Mouse (Mus musculus) liver, embryonic 14.5 days (tissue): ENCODE data around the gene Mtg2. TPM values are rescaled to one million over a fixed set of nuclear protein-coding genes. Genes with fewer than 3 reads are reported as not detected.

Experiments
- ATAC-seq: fragments of 200-750 bp; cut with Nextera tagmentation; 2 replicates; pipeline ENCODE4 v1.8.0; 2017; ENCODE audit warnings: moderate number of reproducible peaks, mild to moderate bottlenecking, moderate library complexity; ENCODE audit not compliant: insufficient read depth
- DNase-seq, 3 experiments: peaks; one replicate each; pipeline ENCODE4 v3.0.0-alpha.2; 2012 to 2013; ENCODE audit warnings: low read depth in 3 of 3, low spot score in 3 of 3
- H3K27ac ChIP-seq: fragments of 300-500 bp; sonication (generic); 2 replicates; pipeline ENCODE4 v1.5.1; 2014; ENCODE audit warnings: moderate library complexity, mild to moderate bottlenecking, control low read depth, inconsistent platforms
- H3K27me3 ChIP-seq: fragments of 300-500 bp; sonication (generic); 2 replicates; pipeline ENCODE4 v1.6.1; 2014; ENCODE audit warnings: mild to moderate bottlenecking, low read length, moderate library complexity; ENCODE audit not compliant: control insufficient read depth, insufficient read depth
- H3K36me3 ChIP-seq: fragments of 300-500 bp; sonication (generic); replicated peaks from 2 replicates; pipeline ENCODE4 v1.6.1; 2014; ENCODE audit warnings: low read depth; ENCODE audit not compliant: control insufficient read depth, insufficient read depth
- H3K4me1 ChIP-seq, 2 experiments: fragments of 200-500 bp in 1 of 2; fragments of 300-500 bp in 1 of 2; sonication (generic) in 1 of 2; replicated peaks; 2 replicates each; pipeline ENCODE4 v1.6.1; 2012 to 2014; ENCODE audit warnings: antibody characterized with exemption in 1 of 2, inconsistent platforms in 1 of 2, low read length in 1 of 2; ENCODE audit not compliant: control insufficient read depth in 2 of 2, insufficient read depth in 2 of 2
- H3K4me2 ChIP-seq: fragments of 300-500 bp; sonication (generic); 2 replicates; pipeline ENCODE4 v1.6.1; 2014; ENCODE audit warnings: low read depth, mild to moderate bottlenecking, control low read depth, moderate library complexity
- H3K4me3 ChIP-seq, 2 experiments: fragments of 200-500 bp in 1 of 2; fragments of 300-500 bp in 1 of 2; sonication (generic) in 1 of 2; 2 replicates each; pipeline ENCODE4 v1.5.1; 2012 to 2014; ENCODE audit warnings: low read depth in 2 of 2, low read length in 2 of 2, mild to moderate bottlenecking in 2 of 2, control low read depth in 1 of 2, inconsistent platforms in 1 of 2, moderate library complexity in 1 of 2; ENCODE audit not compliant: insufficient read depth in 1 of 2
- H3K9ac ChIP-seq: fragments of 300-500 bp; sonication (generic); replicated peaks from 2 replicates; pipeline ENCODE4 v1.6.1; 2014; ENCODE audit warnings: mild to moderate bottlenecking, control low read depth, moderate library complexity
- H3K9me3 ChIP-seq: fragments of 300-500 bp; sonication (generic); 2 replicates; pipeline ENCODE4 v1.6.1; 2016; ENCODE audit warnings: low read length, mixed read lengths; ENCODE audit not compliant: control insufficient read depth
- CTCF ChIP-seq: IDR thresholded peaks from 2 replicates; pipeline ENCODE4 v1.5.1; 2016; ENCODE audit warnings: antibody characterized with exemption, low read depth, control low read depth
- EP300 ChIP-seq: IDR thresholded peaks from 2 replicates; pipeline ENCODE4 v1.6.1; 2016; ENCODE audit warnings: antibody characterized with exemption, low read depth
- WGBS: fragments of 180-500 bp; shearing (Covaris S2); extraction: QIAGEN DNeasy Blood & Tissue Kit; methylation state at CpG from one replicate; pipeline ENCODE4 v1.1.7; 2014; ENCODE audit not compliant: insufficient replicate concordance; 5-methylcytosine and 5-hydroxymethylcytosine counted together
- polyA plus RNA-seq, 2 experiments: library from polyadenylated mRNA; depleted of rRNA in 1 of 2; stranded (reverse) in 1 of 2; unstranded in 1 of 2; fragments of >200 nt; fragmentation: Nextera tagmentation in 1 of 2; extraction: Ambion mirVana in 1 of 2; gene quantifications; 2 replicates each; pipeline versions ENCODE4 v1.2.1 to v1.2.3; 2012 to 2014

Mtg2 gene
- polyA plus RNA-seq, 2 experiments, result 8.5 to 10.7 TPM

GRCm38 (mm10) chr2:180033956-180034355, 36.4 kb upstream of the Mtg2 start:
- Histone ChIP-seq H3K9me3 (no peaks in the 10 kb centered on the region), H3K4me1 (no peaks in the 10 kb centered on the region), H3K4me3 (no peak overlapping the region), H3K9ac (no peak overlapping the region), H3K27me3 (no peaks in the 10 kb centered on the region), H3K27ac (no peak overlapping the region), H3K4me2 (no peak overlapping the region), H3K36me3 (peaks cover 63% of the 10 kb centered on the region)
- WGBS, result 54% methylated on average over 3 of the region's 3 CpGs
- no peak for TF ChIP-seq CTCF
- TF ChIP-seq EP300, result no peak
- ATAC-seq, result no peak
- DNase-seq, result no peak

GRCm38 (mm10) chr2:180034753-180035152, 35.6 kb upstream of the Mtg2 start:
- no peaks in the 10 kb centered on the region for H3K27me3 ChIP-seq
- H3K4me3 ChIP-seq, result no peak overlapping the region
- H3K9ac ChIP-seq, result no peak overlapping the region
- DNase-seq (no peak), ATAC-seq (no peak)
- H3K9me3 ChIP-seq, result no peaks in the 10 kb centered on the region
- no peaks in the 10 kb centered on the region for H3K4me1 ChIP-seq
- peaks cover 64% of the 10 kb centered on the region for H3K36me3 ChIP-seq
- H3K27ac ChIP-seq, result no peak overlapping the region
- 58% methylated on average over 5 of the region's 5 CpGs for WGBS
- no peak for TF ChIP-seq EP300
- TF ChIP-seq CTCF, result no peak
- H3K4me2 ChIP-seq, result no peak overlapping the region

- Histone ChIP-seq H3K9me3 (no peaks in the 10 kb centered on the region), H3K4me1 (peaks cover 10 to 13% of the 10 kb centered on the region in 2 experiments), H3K27me3 (peaks cover 3% of the 10 kb centered on the region), H3K36me3 (peaks cover 42% of the 10 kb centered on the region), H3K4me2 (peak overlapping the region; percentile 100; the same call in 1 of the 2 replicates), H3K4me3 (peak overlapping the region; percentile 47 to 73; a peak in 3 of 4 replicates), H3K27ac (no peak overlapping the region), H3K9ac (no peak overlapping the region)
- ATAC-seq (no peak), DNase-seq (no peak)
- WGBS, result 44% methylated on average over 6 of the region's 6 CpGs
- TF ChIP-seq EP300, result no peak
- TF ChIP-seq CTCF, result no peak
Observed at GRCm38 (mm10) chr2:180040406-180040805, 30.0 kb upstream of the Mtg2 start.

GRCm38 (mm10) chr2:180041577-180042255, 28.7 kb upstream of the Mtg2 start:
- peak overlapping the region; percentile 83 for H3K27ac ChIP-seq
- ATAC-seq (peak; percentile 62), DNase-seq (no peak)
- H3K9ac ChIP-seq, result peak overlapping the region; percentile 84
- WGBS, result under 1% methylated on average over 66 of the region's 66 CpGs
- H3K4me2 ChIP-seq, result peak overlapping the region; percentile 100
- no peaks in the 10 kb centered on the region for H3K9me3 ChIP-seq
- H3K36me3 ChIP-seq, result peaks cover 29% of the 10 kb centered on the region
- H3K4me1 ChIP-seq, result peaks cover 10 to 13% of the 10 kb centered on the region in 2 experiments
- peaks cover 3% of the 10 kb centered on the region for H3K27me3 ChIP-seq
- TF ChIP-seq CTCF (no peak), EP300 (no peak)
- H3K4me3 ChIP-seq, result peak overlapping the region; percentile 73 to 81

- H3K27ac ChIP-seq, result peak within 1 kb of the TSS; percentile 83
- peak; percentile 35; the same call in 1 of the 2 replicates for TF ChIP-seq CTCF
- no peak for TF ChIP-seq EP300
- H3K4me1 ChIP-seq, result peaks cover 10 to 13% of the 10 kb centered on the region in 2 experiments
- H3K36me3 ChIP-seq, result peaks cover 23% of the 10 kb centered on the region
- peak within 1 kb of the TSS; percentile 84 for H3K9ac ChIP-seq
- H3K9me3 ChIP-seq, result no peaks in the 10 kb centered on the region
- peak within 1 kb of the TSS; percentile 100 for H3K4me2 ChIP-seq
- H3K4me3 ChIP-seq, result peak within 1 kb of the TSS; percentile 73 to 81
- peaks cover 3% of the 10 kb centered on the region for H3K27me3 ChIP-seq
- peak; percentile 97 for ATAC-seq
- WGBS, result under 1% methylated on average over 74 of the region's 78 CpGs
- DNase-seq, result peak; percentile 82 to 86 (median 82)
Observed at GRCm38 (mm10) chr2:180042256-180042857, 28.0 kb upstream of the Mtg2 start, which contains the start of the genes Psma7 and Ss18l1. TSS of gene Psma7 (minus strand) at chr2:180042433. TSS of gene Ss18l1 (plus strand) at chr2:180042509.
